Mouse (Mus musculus): ENCODE data around the gene Dip2c. TPM values are rescaled to one million over a fixed set of nuclear protein-coding genes. Genes with fewer than 3 reads are reported as not detected.

Gene Dip2c
- polyA plus RNA-seq, 1 experiment from 2014 or later, result 13.8 TPM

DNA sequence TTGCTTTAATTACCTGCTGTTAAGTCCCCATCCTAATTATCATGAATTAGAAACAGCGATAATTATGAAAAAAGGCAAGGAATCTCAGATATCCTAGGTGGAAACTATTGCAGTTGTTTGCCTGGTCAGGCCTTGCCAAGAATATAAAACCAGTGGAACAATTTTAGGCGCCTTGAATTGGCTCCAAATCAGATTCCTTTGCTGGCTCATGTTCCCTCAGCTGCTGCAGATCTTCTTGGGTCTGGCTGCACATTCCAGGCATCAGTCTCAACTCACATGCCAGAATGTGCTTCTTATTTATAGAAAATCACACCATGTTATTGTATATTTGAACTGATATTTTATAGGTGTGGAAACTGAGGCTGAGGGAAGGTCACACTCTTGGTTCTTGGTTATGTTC, 74.3 kb downstream of the Dip2c start:
- Histone ChIP-seq H3K4me2 (ENCODE audit: low read length) (no peak overlapping the region), H3K4me1 (ENCODE audit: control insufficient read depth, insufficient read depth, low read length) (peaks cover 7% of the 10 kb centered on the region; the same call in 1 of the 2 replicates), H3K27me3 (ENCODE audit: control insufficient read depth, insufficient read depth, low read depth, low read length) (no peaks in the 10 kb centered on the region), H3K9ac (ENCODE audit: low read depth, low read length) (no peak overlapping the region), H3K4me3 (ENCODE audit: low read depth, low read length) (no peak overlapping the region), H3K27ac (ENCODE audit: low read length) (no peak overlapping the region), H3K9me3 (replicated peaks; ENCODE audit: control insufficient read depth, low read length, poor library complexity, severe bottlenecking) (no peaks in the 10 kb centered on the region), H3K36me3 (ENCODE audit: control insufficient read depth, insufficient read depth, low read length) (no peaks in the 10 kb centered on the region)
- no peak for ATAC-seq
- WGBS, result 81% methylated on average over 2 of the region's 2 CpGs

- WGBS, result 97% methylated on average over 1 of the region's 1 CpGs
- Histone ChIP-seq H3K4me3 (ENCODE audit: low read depth, low read length) (no peak overlapping the region), H3K27ac (ENCODE audit: low read length) (no peak overlapping the region), H3K4me2 (ENCODE audit: low read length) (no peak overlapping the region), H3K36me3 (ENCODE audit: control insufficient read depth, insufficient read depth, low read length) (no peaks in the 10 kb centered on the region), H3K9ac (ENCODE audit: low read depth, low read length) (no peak overlapping the region), H3K27me3 (ENCODE audit: control insufficient read depth, insufficient read depth, low read depth, low read length) (no peaks in the 10 kb centered on the region), H3K4me1 (ENCODE audit: control insufficient read depth, insufficient read depth, low read length) (peaks cover 7% of the 10 kb centered on the region), H3K9me3 (replicated peaks; ENCODE audit: control insufficient read depth, low read length, poor library complexity, severe bottlenecking) (no peaks in the 10 kb centered on the region)
- ATAC-seq, result no peak
These were observed 77.6 kb downstream of the Dip2c start for GRCm38 (mm10) chr13:9353890-9354289.

GRCm38 (mm10) chr13:9355331-9355730, 79.0 kb downstream of the Dip2c start:
- Histone ChIP-seq H3K4me3 (ENCODE audit: low read depth, low read length) (no peak overlapping the region), H3K9me3 (replicated peaks; ENCODE audit: control insufficient read depth, low read length, poor library complexity, severe bottlenecking) (no peaks in the 10 kb centered on the region), H3K4me1 (ENCODE audit: control insufficient read depth, insufficient read depth, low read length) (peaks cover 9% of the 10 kb centered on the region), H3K27ac (ENCODE audit: low read length) (no peak overlapping the region), H3K27me3 (ENCODE audit: control insufficient read depth, insufficient read depth, low read depth, low read length) (no peaks in the 10 kb centered on the region), H3K36me3 (ENCODE audit: control insufficient read depth, insufficient read depth, low read length) (no peaks in the 10 kb centered on the region), H3K9ac (ENCODE audit: low read depth, low read length) (no peak overlapping the region), H3K4me2 (ENCODE audit: low read length) (no peak overlapping the region)
- WGBS, result 22% methylated on average over 4 of the region's 4 CpGs
- ATAC-seq, result peak; percentile 63; the same call in 1 of the 2 replicates

DNA sequence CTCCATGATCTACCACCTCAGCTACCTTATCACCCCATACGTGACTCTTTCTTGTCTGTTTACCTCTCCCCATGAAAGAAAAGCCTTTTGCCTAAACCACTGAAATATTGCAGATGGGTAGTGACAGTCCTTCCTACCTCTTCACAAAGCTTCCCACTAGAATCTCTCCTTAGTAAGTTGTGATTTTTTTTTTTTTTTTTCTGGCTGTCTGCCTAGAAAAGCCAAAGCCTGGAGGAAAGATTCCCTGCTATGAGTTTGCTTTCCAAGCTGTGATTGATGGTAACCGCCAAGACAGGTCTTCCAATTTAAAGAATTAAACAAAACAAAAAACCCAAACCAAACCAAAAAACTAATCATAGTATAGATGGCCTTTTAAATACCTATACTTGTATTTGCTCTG, 85.1 kb downstream of the Dip2c start:
- Histone ChIP-seq H3K4me1 (ENCODE audit: control insufficient read depth, insufficient read depth, low read length) (peaks cover 10% of the 10 kb centered on the region), H3K36me3 (ENCODE audit: control insufficient read depth, insufficient read depth, low read length) (no peaks in the 10 kb centered on the region), H3K4me3 (ENCODE audit: low read depth, low read length) (no peak overlapping the region), H3K9ac (ENCODE audit: low read depth, low read length) (no peak overlapping the region), H3K27ac (ENCODE audit: low read length) (no peak overlapping the region), H3K27me3 (ENCODE audit: control insufficient read depth, insufficient read depth, low read depth, low read length) (no peaks in the 10 kb centered on the region), H3K4me2 (ENCODE audit: low read length) (no peak overlapping the region), H3K9me3 (replicated peaks; ENCODE audit: control insufficient read depth, low read length, poor library complexity, severe bottlenecking) (no peaks in the 10 kb centered on the region)
- 81% methylated on average over 2 of the region's 2 CpGs for WGBS
- no peak for ATAC-seq

GRCm38 (mm10) chr13:9371387-9371786, 95.1 kb downstream of the Dip2c start:
- 97% methylated on average over 1 of the region's 1 CpGs for WGBS
- Histone ChIP-seq H3K9me3 (replicated peaks; ENCODE audit: control insufficient read depth, low read length, poor library complexity, severe bottlenecking) (no peaks in the 10 kb centered on the region), H3K4me2 (ENCODE audit: low read length) (no peak overlapping the region), H3K4me3 (ENCODE audit: low read depth, low read length) (no peak overlapping the region), H3K9ac (ENCODE audit: low read depth, low read length) (no peak overlapping the region), H3K27me3 (ENCODE audit: control insufficient read depth, insufficient read depth, low read depth, low read length) (no peaks in the 10 kb centered on the region), H3K27ac (ENCODE audit: low read length) (no peak overlapping the region), H3K36me3 (ENCODE audit: control insufficient read depth, insufficient read depth, low read length) (no peaks in the 10 kb centered on the region), H3K4me1 (ENCODE audit: control insufficient read depth, insufficient read depth, low read length) (no peaks in the 10 kb centered on the region)
- ATAC-seq, result no peak

- Histone ChIP-seq H3K27ac (ENCODE audit: low read length) (no peak overlapping the region), H3K4me2 (ENCODE audit: low read length) (no peak overlapping the region), H3K36me3 (ENCODE audit: control insufficient read depth, insufficient read depth, low read length) (no peaks in the 10 kb centered on the region), H3K27me3 (ENCODE audit: control insufficient read depth, insufficient read depth, low read depth, low read length) (no peaks in the 10 kb centered on the region), H3K9me3 (replicated peaks; ENCODE audit: control insufficient read depth, low read length, poor library complexity, severe bottlenecking) (no peaks in the 10 kb centered on the region), H3K4me3 (ENCODE audit: low read depth, low read length) (no peak overlapping the region), H3K9ac (ENCODE audit: low read depth, low read length) (no peak overlapping the region), H3K4me1 (ENCODE audit: control insufficient read depth, insufficient read depth, low read length) (peaks cover 6% of the 10 kb centered on the region; the same call in 1 of the 2 replicates)
- no peak for ATAC-seq
- whole genome bisulfite sequencing, result 68% methylated on average over 2 of the region's 2 CpGs
These were observed 100.8 kb downstream of the Dip2c start for GRCm38 (mm10) chr13:9377130-9377529.

DNA sequence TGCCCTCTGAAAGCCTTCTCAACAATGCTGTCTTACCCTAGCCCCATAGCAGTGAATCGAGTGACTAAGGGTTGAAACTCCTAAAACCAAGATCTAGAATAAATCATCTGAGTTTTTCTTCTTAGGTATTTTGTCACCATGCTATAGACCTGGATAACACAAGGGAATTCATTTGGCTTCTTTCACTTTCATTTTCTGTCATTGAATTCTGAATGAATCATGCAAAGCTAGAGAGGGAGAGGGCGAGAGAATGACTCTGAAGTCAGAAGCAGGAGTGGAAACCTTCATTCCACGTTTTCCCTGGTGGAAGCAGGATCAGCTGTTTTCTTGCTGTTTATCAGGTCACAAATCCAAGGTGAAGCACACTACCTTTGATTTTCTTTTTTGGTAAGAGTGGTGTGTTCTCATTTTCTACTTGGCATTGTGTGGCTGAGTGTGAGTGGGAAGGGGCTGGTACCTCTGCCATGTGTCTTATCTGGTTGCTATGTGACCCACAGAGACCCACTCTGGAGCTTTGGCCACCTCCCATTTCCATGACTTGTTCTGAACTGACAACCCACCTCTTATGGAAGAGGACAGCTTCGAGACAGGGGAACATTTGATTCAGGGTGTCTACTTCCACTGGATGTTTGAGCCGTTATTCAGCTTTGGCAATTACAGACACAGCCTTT, 104.5 kb downstream of the Dip2c start:
- no peaks in the 10 kb centered on the region for H3K36me3 ChIP-seq (ENCODE audit: control insufficient read depth, insufficient read depth, low read length)
- 91% methylated on average over 5 of the region's 5 CpGs for WGBS
- H3K4me3 ChIP-seq (ENCODE audit: low read depth, low read length), result no peak overlapping the region
- H3K9ac ChIP-seq (ENCODE audit: low read depth, low read length), result no peak overlapping the region
- no peaks in the 10 kb centered on the region for H3K27me3 ChIP-seq (ENCODE audit: control insufficient read depth, insufficient read depth, low read depth, low read length)
- no peak overlapping the region for H3K4me2 ChIP-seq (ENCODE audit: low read length)
- no peak for ATAC-seq
- no peak overlapping the region for H3K27ac ChIP-seq (ENCODE audit: low read length)
- peaks cover 15% of the 10 kb centered on the region for H3K4me1 ChIP-seq (ENCODE audit: control insufficient read depth, insufficient read depth, low read length)
- no peaks in the 10 kb centered on the region for H3K9me3 ChIP-seq (replicated peaks; ENCODE audit: control insufficient read depth, low read length, poor library complexity, severe bottlenecking)

DNA sequence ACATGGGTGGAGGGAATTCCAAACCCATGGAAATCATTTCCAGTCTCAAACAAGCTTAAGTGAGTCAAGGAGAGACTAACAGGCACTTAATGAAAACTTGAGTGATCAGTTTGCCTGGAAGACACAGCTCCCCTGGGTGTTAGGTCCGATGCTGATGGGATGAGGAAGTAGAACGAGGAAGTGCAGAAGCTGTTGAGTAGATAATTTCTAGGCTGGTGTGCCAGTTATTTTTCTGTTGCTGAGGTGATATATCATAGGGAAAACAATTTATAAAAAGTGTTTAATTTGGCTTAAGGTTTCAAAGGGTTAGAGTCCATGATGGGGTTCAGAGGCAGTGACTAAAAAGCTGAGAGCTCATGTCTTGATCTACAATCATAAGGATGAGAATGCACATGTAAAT, 111.7 kb downstream of the Dip2c start:
- Histone ChIP-seq H3K9me3 (replicated peaks; ENCODE audit: control insufficient read depth, low read length, poor library complexity, severe bottlenecking) (0 out of 2 replicates have a peak, but pooled peaks cover 4% of the 10 kb centered on the region), H3K4me1 (ENCODE audit: control insufficient read depth, insufficient read depth, low read length) (peaks cover 7% of the 10 kb centered on the region), H3K4me3 (ENCODE audit: low read depth, low read length) (no peak overlapping the region), H3K27me3 (ENCODE audit: control insufficient read depth, insufficient read depth, low read depth, low read length) (no peaks in the 10 kb centered on the region), H3K9ac (ENCODE audit: low read depth, low read length) (no peak overlapping the region), H3K4me2 (ENCODE audit: low read length) (no peak overlapping the region), H3K27ac (ENCODE audit: low read length) (no peak overlapping the region), H3K36me3 (ENCODE audit: control insufficient read depth, insufficient read depth, low read length) (no peaks in the 10 kb centered on the region)
- no peak for ATAC-seq
- 90% methylated on average over 2 of the region's 2 CpGs for WGBS

- 97% methylated on average over 1 of the region's 1 CpGs for WGBS
- no peak overlapping the region for H3K4me2 ChIP-seq (ENCODE audit: low read length)
These were observed 113.0 kb downstream of the Dip2c start for GRCm38 (mm10) chr13:9389334-9389733.

More at GRCm38 (mm10) chr13:9389334-9389733, 113.0 kb downstream of the Dip2c start:
- Histone ChIP-seq H3K36me3 (ENCODE audit: control insufficient read depth, insufficient read depth, low read length) (no peaks in the 10 kb centered on the region), H3K9me3 (replicated peaks; ENCODE audit: control insufficient read depth, low read length, poor library complexity, severe bottlenecking) (0 out of 2 replicates have a peak, but pooled peaks cover 4% of the 10 kb centered on the region), H3K9ac (ENCODE audit: low read depth, low read length) (no peak overlapping the region), H3K4me3 (ENCODE audit: low read depth, low read length) (no peak overlapping the region), H3K4me1 (ENCODE audit: control insufficient read depth, insufficient read depth, low read length) (0 out of 2 replicates have a peak, but pooled peaks cover 3% of the 10 kb centered on the region), H3K27ac (ENCODE audit: low read length) (no peak overlapping the region), H3K27me3 (ENCODE audit: control insufficient read depth, insufficient read depth, low read depth, low read length) (no peaks in the 10 kb centered on the region)
- no peak for ATAC-seq
